Mouse (Mus musculus) megakaryocyte, embryonic 14.5 days (primary cell): ENCODE data around the gene Krt87. TPM values are rescaled to one million over a fixed set of nuclear protein-coding genes. Genes with fewer than 3 reads are reported as not detected.

Experiments used
- H3K27me3 ChIP-seq: replicated peaks from 2 replicates; pipeline ENCODE3; 2012; ENCODE audit warnings: inconsistent platforms
- H3K36me3 ChIP-seq: replicated peaks from 2 replicates; pipeline ENCODE3; 2012; ENCODE audit warnings: low read length, inconsistent platforms, mixed read lengths
- H3K4me1 ChIP-seq: 2 replicates; pipeline ENCODE4 v1.6.1; 2012; ENCODE audit warnings: inconsistent platforms
- H3K4me3 ChIP-seq: replicated peaks from 2 replicates; pipeline ENCODE3; 2012; ENCODE audit warnings: moderate library complexity, mild to moderate bottlenecking, inconsistent platforms
- H3K9me3 ChIP-seq: 2 replicates; pipeline ENCODE4 v1.6.1; 2012; ENCODE audit warnings: inconsistent platforms
- FLI1 ChIP-seq: IDR thresholded peaks from 2 replicates; pipeline ENCODE4 v1.6.1; 2012; ENCODE audit warnings: low read length, inconsistent platforms, mixed read lengths
- GATA1 ChIP-seq: IDR thresholded peaks from 3 replicates; pipeline ENCODE4 v1.6.1; 2012; ENCODE audit warnings: mixed read lengths, low read length, inconsistent platforms, borderline replicate concordance
- polyA plus RNA-seq: library from polyadenylated mRNA; stranded (reverse); fragments of >175 nt; gene quantifications from 2 replicates; pipeline ENCODE4 v1.2.3, GENCODE M21; 2012; ENCODE audit warnings: low replicate concordance; ENCODE audit not compliant: insufficient read depth

Gene Krt87
- not detected in 2 replicates for polyA plus RNA-seq

DNA sequence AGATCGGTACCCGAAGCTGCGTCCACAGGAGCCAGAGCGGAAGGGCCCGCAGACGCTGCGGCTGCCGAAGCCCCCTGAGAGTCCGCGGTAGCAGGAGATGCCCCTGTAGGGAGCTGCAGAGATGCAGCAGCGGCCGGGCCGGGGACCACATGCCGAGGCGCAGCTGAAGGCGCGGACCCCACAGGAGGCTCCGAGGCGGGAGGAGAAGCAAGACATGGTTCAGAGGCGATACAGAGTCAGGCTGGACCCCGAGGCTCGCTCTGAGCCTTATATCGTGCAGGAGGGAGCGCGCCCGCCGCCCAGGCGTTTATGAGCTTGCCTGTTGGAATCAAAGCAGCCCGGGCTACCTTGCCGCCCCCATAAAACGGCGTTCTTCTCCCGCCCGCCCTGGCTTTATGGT is at the start of gene Krt87:
Krt87 (minus strand) TSS at position 250 of the 400 bp plus-strand sequence.
- TF ChIP-seq GATA1 (no peak), FLI1 (no peak)
- no peaks in the 10 kb centered on the region for H3K9me3 ChIP-seq
- peaks cover 70% of the 10 kb centered on the region for H3K27me3 ChIP-seq
- no peaks in the 10 kb centered on the region for H3K4me1 ChIP-seq
- H3K4me3 ChIP-seq, result no peak within 1 kb of the TSS
- H3K36me3 ChIP-seq, result no peaks in the 10 kb centered on the region

DNA sequence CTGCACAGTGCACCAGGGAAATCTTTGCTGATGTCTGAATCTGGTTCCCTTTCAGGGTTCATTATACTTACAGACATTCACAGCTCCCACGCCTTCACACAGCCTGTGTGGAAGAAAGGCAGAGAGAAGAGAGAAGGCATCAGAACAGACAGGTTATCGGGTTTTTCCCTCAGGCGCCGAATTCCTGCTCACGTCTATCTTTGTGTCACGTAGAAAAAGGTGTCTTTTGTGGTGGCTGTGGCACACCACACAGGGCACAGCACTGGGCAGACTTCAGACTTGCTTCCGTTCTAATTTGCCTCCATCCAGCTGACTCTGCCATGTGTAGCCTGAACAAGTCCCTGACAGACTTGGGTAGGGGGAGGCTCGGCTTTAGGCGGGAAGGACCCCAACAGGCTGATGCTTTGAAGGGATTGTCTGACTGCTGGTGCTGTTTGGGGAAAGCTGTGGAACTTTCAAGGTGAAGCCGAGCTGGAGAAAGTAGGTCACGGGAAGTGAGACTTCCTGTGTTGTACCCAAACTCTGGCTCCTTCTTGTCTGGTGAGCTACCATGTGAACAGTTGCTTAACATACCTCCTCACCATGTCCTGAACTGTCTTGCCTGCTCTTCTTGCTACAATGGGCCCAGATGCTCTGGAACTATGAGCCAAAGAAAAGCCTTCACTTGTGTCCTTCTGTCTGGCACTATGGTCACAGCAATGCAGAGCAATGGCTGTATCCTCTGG is 47.5 kb upstream of the Krt87 start:
- H3K4me3 ChIP-seq, result no peak overlapping the region
- no peaks in the 10 kb centered on the region for H3K9me3 ChIP-seq
- TF ChIP-seq FLI1, result no peak
- no peak for TF ChIP-seq GATA1
- peaks cover 76% of the 10 kb centered on the region for H3K27me3 ChIP-seq
- H3K4me1 ChIP-seq, result peaks cover 14% of the 10 kb centered on the region
- H3K36me3 ChIP-seq, result no peaks in the 10 kb centered on the region

DNA sequence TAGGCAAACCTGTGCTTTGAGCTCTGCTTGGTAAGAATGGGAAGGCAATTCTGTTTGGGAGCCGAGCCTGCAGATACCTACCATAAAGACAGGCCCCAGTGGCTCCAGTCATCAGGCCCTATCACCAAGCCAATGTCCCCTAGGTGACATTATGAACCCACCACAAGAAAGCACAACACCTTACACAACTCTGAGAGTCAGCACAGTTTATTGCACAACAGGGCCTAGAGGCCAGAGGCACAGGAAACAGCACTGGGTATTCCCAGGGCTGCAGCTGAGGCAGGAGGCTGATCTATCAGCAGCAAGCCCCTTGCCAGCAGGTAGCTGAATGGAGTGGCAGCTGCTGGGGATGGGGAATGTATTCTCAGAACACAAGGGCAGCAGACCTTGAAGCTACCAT is 46.3 kb upstream of the Krt87 start:
- Histone ChIP-seq H3K36me3 (no peaks in the 10 kb centered on the region), H3K9me3 (no peaks in the 10 kb centered on the region), H3K27me3 (peaks cover 80% of the 10 kb centered on the region), H3K4me3 (no peak overlapping the region), H3K4me1 (peaks cover 14% of the 10 kb centered on the region)
- TF ChIP-seq GATA1 (no peak), FLI1 (no peak)

DNA sequence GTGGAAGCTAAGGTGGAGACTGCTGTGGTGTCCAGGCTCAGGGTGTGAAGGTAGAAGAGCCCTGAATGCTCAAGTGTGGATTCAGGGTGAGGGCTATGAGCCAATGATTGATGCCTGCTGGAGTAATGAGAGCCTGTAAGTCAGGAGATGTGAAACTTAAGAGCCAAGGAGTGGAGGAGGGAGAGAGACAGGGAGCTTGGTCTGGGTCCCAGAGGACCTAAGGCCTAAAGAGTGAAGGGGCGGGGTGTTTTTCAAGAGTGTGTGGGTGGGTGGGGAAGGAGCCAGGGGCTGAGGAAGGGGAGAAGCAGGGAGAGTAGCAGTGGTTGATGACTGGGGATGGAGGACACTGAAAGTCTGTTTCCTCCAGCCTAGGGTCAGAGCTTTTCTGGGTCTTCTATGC is 45.0 kb upstream of the Krt87 start:
- Histone ChIP-seq H3K4me1 (peaks cover 20% of the 10 kb centered on the region), H3K27me3 (peaks cover 82% of the 10 kb centered on the region), H3K36me3 (no peaks in the 10 kb centered on the region), H3K9me3 (no peaks in the 10 kb centered on the region), H3K4me3 (no peak overlapping the region)
- TF ChIP-seq FLI1 (no peak), GATA1 (no peak)

DNA sequence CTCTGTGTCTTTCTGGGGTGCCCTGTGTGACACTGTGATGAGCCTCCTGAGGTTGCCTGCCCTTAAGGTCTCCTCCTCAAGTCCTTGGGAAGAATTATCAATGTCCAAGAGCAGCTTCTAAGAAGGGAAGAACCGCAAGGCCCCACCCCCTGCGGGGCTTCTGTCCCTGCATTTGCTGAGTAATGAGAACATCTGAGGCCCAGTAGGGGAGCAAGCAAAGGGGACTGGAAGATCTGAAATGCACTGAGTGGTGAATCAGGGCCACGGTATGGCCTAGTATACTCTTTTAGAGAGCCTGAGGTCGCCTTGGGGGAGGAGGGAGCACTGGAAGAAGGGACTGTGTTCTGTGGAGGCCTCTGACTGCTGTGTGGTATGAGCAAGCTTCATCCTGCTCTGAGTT is 43.5 kb upstream of the Krt87 start:
- peaks cover 90% of the 10 kb centered on the region for H3K27me3 ChIP-seq
- H3K4me3 ChIP-seq, result no peak overlapping the region
- no peaks in the 10 kb centered on the region for H3K36me3 ChIP-seq
- no peaks in the 10 kb centered on the region for H3K9me3 ChIP-seq
- H3K4me1 ChIP-seq, result peaks cover 20% of the 10 kb centered on the region
- TF ChIP-seq GATA1 (no peak), FLI1 (no peak)

DNA sequence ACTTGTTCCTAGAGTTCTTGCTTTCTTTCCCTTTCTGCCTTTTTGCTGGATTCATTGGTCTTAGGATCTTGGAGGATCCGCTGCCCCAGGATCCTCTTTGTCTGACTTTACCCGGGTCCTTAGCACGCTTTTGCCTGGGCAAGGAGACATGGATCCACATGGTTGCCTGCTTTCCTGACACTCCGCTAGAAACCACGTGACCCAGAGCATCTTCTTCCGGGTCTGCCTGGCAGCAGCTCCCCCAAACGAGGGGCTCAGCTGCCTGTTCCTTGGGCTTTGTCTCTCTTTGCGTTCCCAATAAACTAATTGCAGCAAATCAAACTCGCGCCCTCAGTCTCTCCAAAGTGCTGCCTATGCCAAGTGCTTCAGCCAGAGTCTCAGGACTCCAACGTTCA is 41.1 kb upstream of the Krt87 start:
- TF ChIP-seq GATA1 (no peak), FLI1 (no peak)
- peaks cover 83% of the 10 kb centered on the region for H3K27me3 ChIP-seq
- H3K4me1 ChIP-seq, result peaks cover 19% of the 10 kb centered on the region
- no peaks in the 10 kb centered on the region for H3K9me3 ChIP-seq
- no peaks in the 10 kb centered on the region for H3K36me3 ChIP-seq
- H3K4me3 ChIP-seq, result no peak overlapping the region

DNA sequence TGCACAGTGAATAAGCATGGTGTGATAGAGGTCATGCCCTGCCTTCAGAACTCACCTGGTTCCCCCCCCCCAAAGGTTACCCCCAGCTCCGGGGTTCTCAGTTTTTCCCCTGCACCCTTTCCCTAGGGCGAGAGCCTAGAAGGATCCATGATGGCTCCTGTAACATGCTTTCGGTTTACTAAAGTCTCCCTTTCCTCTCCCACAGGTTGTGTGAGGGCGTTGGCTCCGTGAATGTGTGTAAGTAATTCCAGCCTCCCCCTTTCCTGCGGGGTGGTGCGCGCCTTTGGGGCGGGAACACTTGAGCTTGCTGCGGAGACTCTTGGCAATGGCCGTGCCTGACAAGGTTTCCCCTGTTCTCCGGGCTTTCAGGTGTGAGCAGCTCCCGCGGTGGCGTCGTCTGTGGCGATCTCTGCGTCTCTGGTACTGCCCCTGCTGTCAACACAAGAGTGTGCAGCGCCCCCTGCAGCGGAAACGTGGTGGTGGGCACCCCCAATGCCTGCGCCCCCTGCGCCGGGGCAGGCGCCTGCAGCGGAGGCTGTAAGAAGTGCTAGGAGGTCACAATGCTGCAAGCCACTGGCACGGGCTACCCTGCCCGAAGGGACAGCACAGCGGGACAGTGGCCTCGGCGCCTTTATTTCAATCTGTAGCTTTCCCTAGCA is 40.5 kb upstream of the Krt87 start:
- no peak for TF ChIP-seq FLI1
- TF ChIP-seq GATA1, result no peak
- Histone ChIP-seq H3K27me3 (peaks cover 79% of the 10 kb centered on the region), H3K4me3 (peak overlapping the region; percentile 65), H3K9me3 (no peaks in the 10 kb centered on the region), H3K36me3 (no peaks in the 10 kb centered on the region), H3K4me1 (peaks cover 14% of the 10 kb centered on the region; the same call in 1 of the 2 replicates)

DNA sequence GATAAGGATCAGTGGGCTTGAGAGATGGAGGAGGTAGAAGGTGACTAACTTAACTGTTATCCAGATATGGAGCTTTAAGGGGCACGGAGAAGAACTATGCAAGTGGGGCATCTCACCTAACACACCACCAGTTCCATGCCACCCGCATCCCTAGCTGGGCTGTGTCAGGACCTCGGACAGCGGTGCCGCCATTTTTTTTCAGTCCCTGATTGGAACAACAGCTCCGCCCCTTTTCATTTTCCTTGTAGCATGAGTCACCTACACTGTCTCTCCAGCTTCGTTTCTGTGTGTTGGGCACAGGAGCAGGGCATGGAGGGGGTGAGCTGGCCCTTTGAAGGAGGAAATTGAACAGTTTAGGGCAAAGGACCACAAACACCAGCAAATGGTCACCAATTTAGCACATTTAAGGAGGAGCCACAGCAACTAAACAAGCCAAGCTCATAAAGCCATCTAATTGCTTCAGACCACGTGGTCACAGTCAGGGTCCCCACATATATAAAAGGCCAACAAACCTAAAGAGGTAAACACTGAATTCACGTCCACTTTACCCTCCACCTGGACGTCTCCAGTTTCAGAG is 34.4 kb upstream of the Krt87 start, which contains the start of gene Krt86:
Krt86 (plus strand) TSS at position 527 of the 577 bp plus-strand sequence.
- no peaks in the 10 kb centered on the region for H3K36me3 ChIP-seq
- no peak for TF ChIP-seq FLI1
- no peak for TF ChIP-seq GATA1
- no peaks in the 10 kb centered on the region for H3K4me1 ChIP-seq
- peaks cover 29% of the 10 kb centered on the region for H3K27me3 ChIP-seq
- H3K9me3 ChIP-seq, result no peaks in the 10 kb centered on the region
- no peak within 1 kb of the TSS for H3K4me3 ChIP-seq

DNA sequence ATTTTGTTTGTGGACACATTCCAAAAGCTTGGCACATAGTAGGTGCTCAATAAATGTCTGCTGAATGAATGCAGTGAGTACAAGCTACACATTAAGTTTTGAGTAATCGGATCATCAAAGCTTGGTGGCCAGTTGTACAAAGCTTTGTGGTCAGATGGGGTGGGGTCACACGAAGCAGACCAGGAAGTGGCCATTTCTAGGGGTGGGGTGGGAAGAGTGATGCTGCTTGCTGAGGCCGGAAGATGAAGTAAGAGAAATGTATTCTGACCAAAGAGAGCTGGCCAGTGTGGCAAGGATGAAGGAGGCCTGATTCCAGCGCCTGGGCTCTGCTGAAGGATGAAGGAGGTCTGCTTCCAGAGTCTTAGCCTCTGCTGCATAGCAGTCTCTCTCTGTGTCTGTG is 30.5 kb upstream of the Krt87 start:
- no peaks in the 10 kb centered on the region for H3K36me3 ChIP-seq
- TF ChIP-seq GATA1 (no peak), FLI1 (no peak)
- no peaks in the 10 kb centered on the region for H3K9me3 ChIP-seq
- no peak overlapping the region for H3K4me3 ChIP-seq
- no peaks in the 10 kb centered on the region for H3K4me1 ChIP-seq
- H3K27me3 ChIP-seq, result peaks cover 16% of the 10 kb centered on the region

DNA sequence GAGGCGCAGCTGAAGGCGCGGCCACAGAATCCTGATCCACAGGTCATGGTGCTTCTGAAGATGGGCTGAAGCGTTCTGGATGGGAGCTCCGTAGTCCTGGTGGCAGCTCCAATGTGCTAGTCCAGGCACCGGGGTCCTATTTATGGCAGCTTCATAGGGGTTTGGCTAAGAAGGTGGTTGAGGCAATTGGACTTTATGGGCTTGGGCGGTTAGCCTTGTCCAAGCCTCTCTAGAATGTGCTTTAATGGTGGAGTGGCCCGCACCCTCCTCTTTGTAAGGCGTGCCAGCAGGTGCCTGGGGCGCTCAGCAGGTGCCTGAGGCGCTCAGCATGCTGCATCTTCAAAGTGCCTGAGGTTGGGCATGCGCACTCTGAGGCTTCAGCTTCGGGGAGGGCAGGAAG is 25.0 kb upstream of the Krt87 start, which contains the start of gene Krt81:
Krt81 (minus strand) TSS at position 101 of the 400 bp plus-strand sequence.
- no peak within 1 kb of the TSS for H3K4me3 ChIP-seq
- H3K9me3 ChIP-seq, result no peaks in the 10 kb centered on the region
- no peaks in the 10 kb centered on the region for H3K4me1 ChIP-seq
- no peaks in the 10 kb centered on the region for H3K36me3 ChIP-seq
- H3K27me3 ChIP-seq, result peaks cover 38% of the 10 kb centered on the region
- TF ChIP-seq GATA1, result no peak
- no peak for TF ChIP-seq FLI1
